ENCODE assay signal across 8 mouse cellular contexts in the genomic region with DNA sequence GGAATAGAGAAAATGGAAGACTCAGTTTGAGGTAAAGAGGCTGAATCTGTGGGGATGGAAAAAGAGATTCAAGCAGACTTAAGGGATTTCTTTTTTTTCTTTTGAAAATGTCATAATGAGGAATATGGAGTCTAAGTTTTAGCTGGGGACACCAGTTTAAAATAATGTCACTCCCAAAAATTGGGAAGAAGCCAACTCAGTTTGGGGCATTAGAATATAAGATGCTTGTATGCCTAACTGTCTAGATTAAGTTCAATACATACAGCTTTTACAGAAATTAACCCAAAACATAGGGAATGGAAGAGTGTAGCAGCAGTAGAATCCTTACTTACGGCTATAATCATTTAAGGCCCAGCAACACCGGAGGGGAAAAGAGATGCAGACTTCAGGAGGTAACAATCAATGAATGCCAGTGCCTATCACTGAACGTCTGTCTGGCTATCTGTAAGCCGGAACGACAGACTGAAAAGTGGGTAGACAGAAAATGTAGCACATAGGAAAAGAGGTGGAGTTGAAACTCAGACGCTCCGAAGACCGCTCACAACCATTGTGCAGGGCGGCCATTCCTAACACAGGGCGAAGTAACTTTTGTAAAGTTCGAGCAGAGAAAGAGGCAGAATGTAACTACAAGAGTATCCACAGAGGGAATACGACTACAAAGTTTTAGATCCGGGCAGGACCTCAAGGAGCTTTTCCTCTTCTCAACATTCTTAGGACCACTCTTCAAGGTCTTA. TPM values are rescaled to one million over a fixed set of nuclear protein-coding genes. Genes with fewer than 3 reads are reported as not detected.
A peak's percentile ranks its signal among the peaks of the same experiment; 100 is the strongest.
DNase-seq lines count a peak whose midpoint lies in the region; ATAC-seq lines count a peak whose summit lies in the region.

No protein-coding gene starts in this region.

- peak overlapping the region; percentile 93 for H3K27ac ChIP-seq in limb, embryonic 13.5 days

- H3K9me3 ChIP-seq in limb, embryonic 13.5 days, result no peaks in the 10 kb centered on the region

- H3K36me3 ChIP-seq in limb, embryonic 13.5 days, result peaks cover 14% of the 10 kb centered on the region
- H3K36me3 ChIP-seq in splenic B cell, adult 2 months (ENCODE audit: control insufficient read depth, insufficient read depth, low read length, poor library complexity, severe bottlenecking), result no peaks in the 10 kb centered on the region

- H3K27me3 ChIP-seq in limb, embryonic 13.5 days, result no peaks in the 10 kb centered on the region
- H3K27me3 ChIP-seq in splenic B cell, adult 2 months (ENCODE audit: control insufficient read depth, insufficient read depth, low read length, poor library complexity, severe bottlenecking), result no peaks in the 10 kb centered on the region

- no peak for ATAC-seq in limb, embryonic 13.5 days (ENCODE audit: low FRiP score, low read depth)
- no peak for ATAC-seq in monocyte, adult 5-6 weeks (replicated peaks; ENCODE audit: insufficient number of reproducible peaks, low FRiP score, low TSS enrichment, poor library complexity, severe bottlenecking)

- peak overlapping the region; percentile 73 for H3K4me3 ChIP-seq in limb, embryonic 13.5 days

- H3K4me1 ChIP-seq in limb, embryonic 13.5 days, result peaks cover 29% of the 10 kb centered on the region

- WGBS in limb, embryonic 13.5 days, result under 1% methylated on average over 13 of the region's 13 CpGs

- peak overlapping the region; percentile 81 for H3K9ac ChIP-seq in limb, embryonic 13.5 days

- peak; percentile 7 for DNase-seq in adrenal gland, postnatal 14 days
- DNase-seq in adrenal gland, postnatal 4 days (ENCODE audit: low spot score in 2 of 2), result no peak
- DNase-seq in 3T3-L1 (ENCODE audit: low read depth, low spot score), result peak; percentile 49
- DNase-seq in embryo, embryonic 9.5 days (ENCODE audit: extremely low spot score), result peak; percentile 25
- peak; percentile 15 for DNase-seq in splenic B cell, adult 2 months (ENCODE audit: low read depth, low spot score)
- no peak for DNase-seq in spleen, adult 18-20 months

- H3K4me2 ChIP-seq in limb, embryonic 13.5 days (replicated peaks), result peak overlapping the region; percentile 79

RNA-seq across cellular contexts. Expression of a gene that starts 1.3 kb away (rescaled TPM):
- 6.7 and 7.6 TPM in 2 replicates for total RNA-seq in adrenal gland, postnatal 14 days (2021)
- 10 to 100 TPM; 19.8 to 21.7 TPM for total RNA-seq in adrenal gland, postnatal 4 days (2021)
- polyA plus RNA-seq in limb, embryonic 13.5 days (2015; fragmentation: Nextera tagmentation; extraction: Ambion mirVana), result 63.2 and 68.1 TPM in 2 replicates
- total RNA-seq in monocyte, adult 5-6 weeks (2017), result 2.1 to 5.4 TPM (median 4.3 TPM) in 3 replicates

RNA-seq across cellular contexts. Expression of a gene that starts 1.4 kb away (rescaled TPM):
- 28.0 and 30.1 TPM in 2 replicates for total RNA-seq in adrenal gland, postnatal 14 days (2021)
- total RNA-seq in adrenal gland, postnatal 4 days (2021), result 10 to 100 TPM; 53.2 to 55.8 TPM
- polyA plus RNA-seq in limb, embryonic 13.5 days (2015; fragmentation: Nextera tagmentation; extraction: Ambion mirVana), result 61.9 and 65.4 TPM in 2 replicates
- 26.0 to 26.5 TPM (median 26.2 TPM) in 3 replicates for total RNA-seq in monocyte, adult 5-6 weeks (2017)

Comparison
In these comparisons a context has a peak if more than half of its experiments do, and no peak if none do; other contexts are left out.
1. DNase-seq: peak in adrenal gland, postnatal 14 days (single experiment), 3T3-L1 (single experiment), embryo, embryonic 9.5 days (single experiment) and splenic B cell, adult 2 months (single experiment); none in adrenal gland, postnatal 4 days (0 of 2) and spleen, adult 18-20 months (0 of 2).